Comparison of ENCODE assay signal across 20 mouse cellular contexts in genomic region chr3:109362310-109362709, GRCm38 (mm10). TPM values are rescaled to one million over a fixed set of nuclear protein-coding genes. Genes with fewer than 3 reads are reported as not detected.
A peak's percentile ranks its signal among the peaks of the same experiment; 100 is the strongest.
DNase-seq lines count a peak whose midpoint lies in the region; ATAC-seq and TF ChIP-seq lines count a peak whose summit lies in the region.
"Had no signal": no experiment of that assay in that cellular context is flagged by ENCODE, and none has a peak within 500 bp of the region (broad histone marks: within the 10 kb centered on the region; RNA-seq: fewer than 3 reads in every experiment).

No protein-coding gene starts in this region.

- no peak for TF ChIP-seq POLR2A in bone marrow, adult 2 months (IDR thresholded peaks at IDR 0.05; ENCODE audit: borderline replicate concordance, control insufficient read depth, low read depth, low read length)

- H3K4me3 ChIP-seq in heart, embryonic 15.5 days: no peak overlapping the region
- no peak overlapping the region for H3K4me3 ChIP-seq in bone marrow, adult 2 months (replicated peaks; ENCODE audit: control insufficient read depth, low read depth, low read length)
- H3K4me3 ChIP-seq in embryonic facial prominence, embryonic 14.5 days (ENCODE audit: low read depth, low read length): no peak overlapping the region
- no peak overlapping the region for H3K4me3 ChIP-seq in macrophage (ENCODE audit: inconsistent target)
- H3K4me3 ChIP-seq: embryonic facial prominence, embryonic 15.5 days; forebrain, embryonic 10.5 days; hindbrain, embryonic 15.5 days; intestine, embryonic 15.5 days; limb, embryonic 12.5 days had no signal

- no peak for TF ChIP-seq CTCF in bone marrow, adult 2 months (IDR thresholded peaks at IDR 0.05; ENCODE audit: control insufficient read depth, insufficient read depth, low read length)

- WGBS in heart, embryonic 15.5 days: 61% methylated on average over 3 of the region's 3 CpGs
- 35% methylated on average over 3 of the region's 3 CpGs for WGBS in bone marrow, adult 2 months
- WGBS in embryonic facial prominence, embryonic 14.5 days: 78% methylated on average over 3 of the region's 3 CpGs
- 46% methylated on average over 3 of the region's 3 CpGs for WGBS in macrophage (ENCODE audit: missing documents)

- no peak for DNase-seq in heart, adult 8-10 months (ENCODE audit: low spot score)
- DNase-seq in embryonic facial prominence, embryonic 14.5 days (ENCODE audit: low spot score): no peak
- no peak for DNase-seq in spleen, adult 12 weeks (ENCODE audit: low spot score)
- DNase-seq in lung, postnatal 36 days: no peak
- DNase-seq: B cell, adult 2 months; cerebellum, adult 8-10 months; forebrain, postnatal 0 days; gastrocnemius, postnatal 36 days; layer of hippocampus, adult 9-11 months; lung, adult 2 months; midbrain, embryonic 14.5 days; right cerebral cortex, postnatal 25 days had no signal

- no peak overlapping the region for H3K9ac ChIP-seq in heart, embryonic 15.5 days
- no peak overlapping the region for H3K9ac ChIP-seq in embryonic facial prominence, embryonic 14.5 days (ENCODE audit: low read depth, low read length)
- H3K9ac ChIP-seq: embryonic facial prominence, embryonic 15.5 days; forebrain, postnatal 0 days; hindbrain, embryonic 15.5 days; intestine, embryonic 15.5 days; limb, embryonic 12.5 days had no signal

- no peaks in the 10 kb centered on the region for H3K9me3 ChIP-seq in heart, embryonic 15.5 days (replicated peaks)
- no peaks in the 10 kb centered on the region for H3K9me3 ChIP-seq in embryonic facial prominence, embryonic 14.5 days (ENCODE audit: control insufficient read depth, low read length)
- H3K9me3 ChIP-seq: embryonic facial prominence, embryonic 15.5 days; forebrain, embryonic 10.5 days; hindbrain, embryonic 15.5 days; intestine, embryonic 15.5 days; limb, embryonic 12.5 days had no signal

- ATAC-seq in heart, embryonic 15.5 days (replicated peaks; ENCODE audit: insufficient number of reproducible peaks, insufficient read depth, low FRiP score, low read depth): no peak
- ATAC-seq in embryonic facial prominence, embryonic 14.5 days (ENCODE audit: low read depth): no peak
- ATAC-seq: forebrain, postnatal 0 days; intestine, embryonic 15.5 days had no signal

- no peak overlapping the region for H3K4me2 ChIP-seq in heart, embryonic 15.5 days
- no peak overlapping the region for H3K4me2 ChIP-seq in embryonic facial prominence, embryonic 14.5 days (ENCODE audit: low read depth, low read length)
- H3K4me2 ChIP-seq: embryonic facial prominence, embryonic 15.5 days; hindbrain, embryonic 15.5 days; intestine, embryonic 15.5 days; limb, embryonic 12.5 days had no signal

- H3K4me1 ChIP-seq in heart, embryonic 15.5 days (replicated peaks): peaks cover 31% of the 10 kb centered on the region
- peaks cover 10% of the 10 kb centered on the region for H3K4me1 ChIP-seq in bone marrow, adult 2 months (ENCODE audit: control insufficient read depth, insufficient read depth, low read length)
- peaks cover 15% of the 10 kb centered on the region for H3K4me1 ChIP-seq in embryonic facial prominence, embryonic 14.5 days (ENCODE audit: control insufficient read depth, insufficient read depth, low read length)
- H3K4me1 ChIP-seq: forebrain, embryonic 10.5 days had no signal

- H3K27me3 ChIP-seq in heart, embryonic 15.5 days: no peaks in the 10 kb centered on the region
- H3K27me3 ChIP-seq in embryonic facial prominence, embryonic 14.5 days (replicated peaks; ENCODE audit: control insufficient read depth, insufficient read depth, low read length): no peaks in the 10 kb centered on the region
- H3K27me3 ChIP-seq: embryonic facial prominence, embryonic 15.5 days; hindbrain, embryonic 15.5 days; intestine, embryonic 15.5 days; limb, embryonic 12.5 days had no signal

- H3K36me3 ChIP-seq in heart, embryonic 15.5 days: no peaks in the 10 kb centered on the region
- H3K36me3 ChIP-seq in embryonic facial prominence, embryonic 14.5 days (ENCODE audit: control insufficient read depth, insufficient read depth, low read length): no peaks in the 10 kb centered on the region
- no peaks in the 10 kb centered on the region for H3K36me3 ChIP-seq in macrophage (ENCODE audit: inconsistent target)
- H3K36me3 ChIP-seq: embryonic facial prominence, embryonic 15.5 days; forebrain, embryonic 10.5 days; hindbrain, embryonic 15.5 days; intestine, embryonic 15.5 days; limb, embryonic 12.5 days had no signal

- H3K79me2 ChIP-seq in macrophage (ENCODE audit: inconsistent target): peaks cover 100% of the 10 kb centered on the region

- 0 out of 2 replicates have a peak overlapping the region, but pooled peaks have one; percentile 6 for H3K27ac ChIP-seq in heart, embryonic 15.5 days
- peak overlapping the region; percentile 10; the same call in 1 of the 2 replicates for H3K27ac ChIP-seq in bone marrow, adult 2 months (ENCODE audit: control insufficient read depth, insufficient read depth, low read depth, low read length, poor library complexity)
- H3K27ac ChIP-seq in embryonic facial prominence, embryonic 14.5 days (replicated peaks; ENCODE audit: low read depth, low read length): 0 out of 2 replicates have a peak overlapping the region, but pooled peaks have one; percentile 8
- peak overlapping the region; percentile 79 for H3K27ac ChIP-seq in macrophage
- H3K27ac ChIP-seq: embryonic facial prominence, embryonic 15.5 days; forebrain, embryonic 10.5 days; hindbrain, embryonic 15.5 days; intestine, embryonic 15.5 days; limb, embryonic 12.5 days had no signal

RNA-seq across cellular contexts. Expression of gene Vav3, which starts 21.9 kb away (rescaled TPM):
- 7.4 and 9.6 TPM in 2 replicates for polyA plus RNA-seq in heart, embryonic 15.5 days (2015; fragmentation: Nextera tagmentation; extraction: Ambion mirVana)
- total RNA-seq in heart, adult 8-10 months (2022): 1 to 10 TPM; 3.2 to 6.0 (median 4.8) TPM
- polyA plus RNA-seq in bone marrow, adult 2 months (2011; ENCODE audit: insufficient read depth, insufficient read length, low replicate concordance, missing spikeins): 8.9 and 12.7 TPM in 2 replicates
- polyA plus RNA-seq in embryonic facial prominence, embryonic 14.5 days (2014; fragmentation: Nextera tagmentation; extraction: Ambion mirVana): 19.7 and 20.3 TPM in 2 replicates
- total RNA-seq in macrophage (2018; cell fraction: chromatin; rRNA removed): 1,000 to 10,000 TPM in 2 of 26 experiments, 100 to 1,000 TPM in 24; 175 to 1,650 (median 328) TPM
- total RNA-seq in macrophage (2018; cell fraction: cytosol; rRNA removed): 10 to 100 TPM; 25.5 to 67.9 (median 42.1) TPM
- 1,000 to 10,000 TPM in 1 of 26 experiments, 100 to 1,000 TPM in 12, 10 to 100 TPM in 13; 66.0 to 1,087 (median 131) TPM for total RNA-seq in macrophage (2018; cell fraction: nucleus; rRNA removed)
- polyA plus RNA-seq in macrophage (2018): 29.8 to 56.3 TPM (median 48.5 TPM) in 3 replicates

Comparison
In these comparisons a context has a peak if more than half of its experiments do, and no peak if none do; other contexts are left out.
1. H3K27ac ChIP-seq: peak in every context shown above with its lines; median percentile 79 in macrophage; 10 in bone marrow, adult 2 months; 8 in embryonic facial prominence, embryonic 14.5 days; 6 in heart, embryonic 15.5 days.